Mouse (Mus musculus) cerebellum, postnatal 10 days (tissue): ENCODE results near the gene Fkbp3.
"Not testable (repeated sequence)": the region's sequence is repeated elsewhere in the genome, so short reads cannot be mapped to it uniquely, and the experiment has no call there.

Source experiments
- DNase-seq, 2 experiments: peaks; one replicate each; pipeline ENCODE4 v3.0.0; 2021; ENCODE audit warnings: mixed read lengths in 2 of 2

Fkbp3 gene

GRCm38 (mm10) chr12:65073611-65074178 is at the start of gene Fkbp3:
Gene Fkbp3, minus strand, starts transcription at chr12:65074007.
- peak; percentile 98 to 99 for DNase-seq

DNA sequence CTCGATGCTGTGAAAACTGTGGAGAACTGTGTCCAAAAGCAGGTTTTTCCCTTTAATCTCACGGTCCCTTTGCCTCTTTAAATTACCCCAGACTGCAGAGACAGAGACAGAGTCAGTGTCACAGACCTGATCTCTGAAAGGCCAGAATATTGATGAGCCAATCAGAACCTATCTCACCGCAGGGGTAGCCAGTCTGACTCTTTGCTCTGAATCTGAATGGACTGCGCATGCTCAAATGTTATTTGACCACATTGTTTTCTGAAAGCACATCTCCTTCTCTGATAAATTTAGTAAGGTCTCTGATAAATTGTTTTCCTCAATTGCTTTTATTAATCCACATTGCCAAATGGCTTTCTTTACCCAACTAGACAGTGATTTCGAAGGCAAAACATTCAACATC is 45.6 kb upstream of the Fkbp3 start:
- no peak for DNase-seq

GRCm38 (mm10) chr12:65118968-65119367 is 45.2 kb upstream of the Fkbp3 start:
- DNase-seq = no peak

DNA sequence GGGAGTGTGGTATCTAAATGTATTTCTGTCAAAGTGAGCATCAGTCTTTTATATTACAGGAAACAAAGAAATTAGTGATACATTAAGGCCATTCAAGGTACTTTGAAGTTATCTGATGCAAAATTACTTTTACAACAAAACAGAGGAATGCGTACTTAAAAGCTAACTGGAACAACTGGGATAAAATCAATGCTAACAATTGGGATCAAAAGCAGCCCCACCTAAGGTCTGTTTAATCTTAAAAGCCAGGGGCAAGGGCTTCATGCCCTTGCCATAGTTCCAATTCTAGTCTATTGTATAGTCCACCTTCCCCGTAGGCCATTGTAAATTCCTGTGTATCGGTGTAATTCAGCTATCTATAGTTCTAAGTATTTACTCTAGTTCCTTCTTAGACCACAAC is 41.2 kb upstream of the Fkbp3 start:
- DNase-seq = not testable (repeated sequence)

DNA sequence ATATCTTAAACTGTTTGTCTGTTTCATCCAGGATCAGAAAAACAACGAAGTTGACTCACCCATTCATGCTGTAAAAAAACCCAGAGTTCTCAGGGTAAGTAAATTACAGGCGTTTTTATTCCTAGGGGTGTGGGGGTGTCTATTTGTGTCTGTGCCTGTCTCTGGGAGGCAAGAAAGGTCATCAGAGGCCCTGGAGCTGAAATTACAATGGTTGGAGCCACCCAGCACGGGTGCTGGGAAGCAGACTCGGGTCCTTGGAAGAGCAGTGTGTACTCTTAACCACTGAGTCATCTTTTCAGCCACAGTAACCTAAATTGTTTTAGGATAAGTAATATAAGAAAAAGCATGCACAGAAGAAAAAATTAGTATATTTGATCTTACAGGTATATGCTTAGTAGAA is 40.1 kb upstream of the Fkbp3 start:
- no peak for DNase-seq

- no peak for DNase-seq
Observed at GRCm38 (mm10) chr12:65112811-65113210, 39.0 kb upstream of the Fkbp3 start.

- no peak for DNase-seq
Observed at GRCm38 (mm10) chr12:65111503-65111902, 37.7 kb upstream of the Fkbp3 start.

GRCm38 (mm10) chr12:65108746-65109145 is 34.9 kb upstream of the Fkbp3 start:
- DNase-seq = no peak

- no peak for DNase-seq
Observed at GRCm38 (mm10) chr12:65076906-65077305, 3.1 kb upstream of the Fkbp3 start.

GRCm38 (mm10) chr12:65075733-65076310 is 2.0 kb upstream of the Fkbp3 start:
- DNase-seq = no peak

GRCm38 (mm10) chr12:65075085-65075732 is 1.4 kb upstream of the Fkbp3 start, which contains the start of gene Fancm:
Gene Fancm, plus strand, starts transcription at chr12:65075603.
- peak; percentile 92 to 94 for DNase-seq

- DNase-seq = peak in 1 of 2 experiments; percentile 7
Observed at GRCm38 (mm10) chr12:65074651-65075050, 844 bp upstream of the Fkbp3 start.

DNA sequence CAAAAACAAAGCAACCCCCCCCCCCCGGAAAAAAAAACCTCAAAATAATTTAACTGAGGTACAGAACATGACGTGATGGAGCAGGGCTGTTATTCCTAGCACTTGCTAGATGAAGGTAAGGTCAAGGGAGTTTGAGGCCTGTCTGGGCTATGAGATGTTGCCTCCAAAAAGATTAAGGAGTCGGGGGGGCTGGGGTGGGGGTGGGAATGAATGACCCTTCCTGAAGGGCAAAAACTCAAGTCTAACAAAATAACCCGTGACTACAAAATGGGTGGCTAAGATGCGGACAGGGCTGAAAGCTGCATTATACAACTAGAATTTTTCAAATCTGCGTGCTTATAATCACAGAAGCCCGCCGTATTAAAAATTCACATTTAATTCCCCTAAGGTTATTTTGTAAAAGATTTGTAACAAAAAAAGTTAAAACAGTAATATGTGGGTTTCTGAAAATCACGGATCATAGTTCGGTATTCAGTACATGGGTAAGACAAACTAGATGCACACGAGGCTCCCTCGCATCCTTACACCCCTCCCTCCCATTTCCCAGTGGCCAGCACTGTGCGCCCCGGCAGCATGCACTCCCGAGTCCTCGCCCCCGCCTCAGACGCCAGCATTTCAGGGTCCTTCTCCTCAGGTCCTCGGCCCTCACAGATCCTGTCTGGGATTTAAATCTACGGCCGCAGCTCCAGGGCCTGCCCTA is 746 bp downstream of the Fkbp3 start:
- DNase-seq = no peak

DNA sequence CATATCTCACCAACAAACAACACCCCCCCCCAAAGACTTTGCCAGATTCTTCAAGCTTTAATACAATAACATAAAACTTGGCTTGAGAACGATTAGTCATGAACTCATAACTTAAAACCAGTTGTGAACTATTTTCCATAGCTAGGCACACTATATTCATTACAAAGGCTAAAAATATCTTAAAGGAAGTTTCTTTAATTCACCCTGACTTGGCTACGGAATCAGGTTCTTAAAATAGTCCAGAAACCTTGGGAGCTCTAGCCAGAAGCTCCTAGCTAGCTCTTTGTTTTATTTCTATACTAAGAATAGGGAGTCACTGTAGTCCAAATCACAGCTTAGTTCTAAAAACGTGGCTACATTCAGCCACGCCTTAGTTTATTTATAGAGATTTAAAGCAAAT is 5.4 kb downstream of the Fkbp3 start:
- DNase-seq = no peak

DNA sequence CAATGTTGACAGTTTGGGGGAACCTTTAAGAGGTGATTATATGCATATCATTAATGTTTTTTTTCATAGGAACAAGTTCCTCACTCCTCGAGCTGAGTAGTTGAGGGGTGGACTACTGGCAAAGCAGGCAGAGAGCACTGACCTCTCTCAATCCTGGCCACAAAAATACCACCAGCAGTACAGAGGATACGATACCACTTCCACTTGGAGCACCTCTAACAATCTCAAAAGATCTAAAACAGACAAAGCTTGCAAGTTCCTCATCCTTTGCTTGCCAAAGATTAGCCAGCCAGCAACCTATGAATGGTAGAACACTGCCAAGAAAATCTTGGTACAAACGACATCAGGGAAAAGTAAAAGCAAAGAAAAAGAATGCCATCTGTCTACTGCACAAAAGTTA is 7.6 kb downstream of the Fkbp3 start:
- no peak for DNase-seq

- no peak for DNase-seq
Observed at GRCm38 (mm10) chr12:65065241-65065640, 8.6 kb downstream of the Fkbp3 start.

DNA sequence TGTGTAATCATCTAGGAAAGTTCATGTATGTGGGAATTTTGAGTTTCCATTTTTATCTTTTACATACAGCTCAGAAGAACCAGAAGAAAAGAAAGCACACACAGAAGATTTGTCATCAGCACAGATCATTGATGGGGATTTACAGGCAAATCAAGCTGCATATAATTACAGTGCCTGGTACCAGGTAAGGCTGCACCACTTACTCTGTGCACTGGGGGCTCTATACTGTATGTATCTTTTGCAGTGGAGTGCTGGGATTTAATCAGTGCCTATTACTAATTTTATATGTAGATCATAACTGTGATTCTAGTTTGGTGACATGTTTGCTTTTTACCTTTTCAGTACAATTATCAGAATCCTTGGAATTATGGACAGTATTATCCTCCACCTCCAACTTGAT is 12.7 kb downstream of the Fkbp3 start:
- DNase-seq = no peak

GRCm38 (mm10) chr12:65058203-65058602 is 15.6 kb downstream of the Fkbp3 start:
- no peak for DNase-seq

GRCm38 (mm10) chr12:65048799-65049198 is 25.0 kb downstream of the Fkbp3 start:
- no peak for DNase-seq

GRCm38 (mm10) chr12:65037546-65037937 is 36.3 kb downstream of the Fkbp3 start:
- no peak for DNase-seq

DNA sequence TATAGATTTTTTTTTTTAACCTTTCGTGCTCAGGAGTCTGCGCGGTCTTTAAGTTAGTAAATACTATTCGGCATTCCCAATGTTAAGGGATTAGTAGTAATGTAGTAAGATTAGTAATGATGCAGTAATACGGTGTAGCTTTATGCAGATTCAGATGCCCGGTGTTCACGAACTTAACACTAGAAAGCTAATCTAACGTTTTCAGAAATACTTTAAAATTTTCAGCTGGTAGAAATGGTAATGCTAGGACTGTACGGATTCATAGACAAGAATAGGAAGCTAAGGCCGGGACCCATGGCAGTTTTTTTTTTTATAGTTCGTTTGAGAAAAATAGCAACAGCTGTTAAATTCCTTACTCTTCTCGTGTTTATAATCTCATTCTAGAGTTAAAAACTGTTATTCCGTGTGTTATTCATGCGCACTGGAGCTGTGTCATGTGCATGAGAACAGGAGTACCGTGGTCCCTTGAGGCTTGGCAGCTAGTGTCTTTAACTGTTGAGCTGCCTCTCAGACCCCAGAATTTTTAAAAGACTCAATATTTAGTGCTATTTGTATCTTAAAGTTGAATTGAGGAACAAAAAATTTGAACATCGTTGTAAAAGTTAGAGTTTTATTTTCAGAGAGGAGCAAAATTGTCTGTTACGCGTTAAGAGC is 36.8 kb downstream of the Fkbp3 start:
- peak; percentile 27 to 31 for DNase-seq

- DNase-seq = peak; percentile 96
Observed at GRCm38 (mm10) chr12:65036190-65036870, 37.5 kb downstream of the Fkbp3 start, which contains the start of gene Prpf39. Gene Prpf39, plus strand, starts transcription at chr12:65036333.

DNA sequence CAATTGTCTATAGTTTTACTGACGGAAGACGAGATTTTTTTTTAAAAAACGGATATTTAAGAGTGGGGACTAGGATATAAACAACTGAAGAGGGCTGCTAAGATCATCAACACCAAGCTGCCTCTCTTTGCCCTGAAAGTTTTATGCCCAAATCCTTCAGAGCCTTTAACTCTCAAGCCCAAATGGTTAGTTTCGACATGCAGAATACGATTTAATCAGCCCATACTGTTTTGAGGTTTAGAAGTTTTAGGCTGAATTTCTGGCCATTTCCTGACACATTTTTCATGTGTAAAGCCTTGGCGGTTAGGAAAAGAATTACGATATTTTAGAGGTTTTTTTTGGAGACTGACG is 38.0 kb downstream of the Fkbp3 start:
- DNase-seq = no peak
